Mouse (Mus musculus) forebrain, embryonic 16.5 days (tissue): Measurements from ENCODE around the gene Slc29a4. TPM values are rescaled to one million over a fixed set of nuclear protein-coding genes. Genes with fewer than 3 reads are reported as not detected.

ENCODE experiments used
- ATAC-seq: fragments of 200-750 bp; cut with Nextera tagmentation; 2 replicates; pipeline ENCODE4 v1.8.0; 2017; ENCODE audit warnings: mild to moderate bottlenecking, moderate library complexity
- H3K27ac ChIP-seq: fragments of 300-500 bp; sonication (generic); 2 replicates; pipeline ENCODE4 v1.5.1; 2014; ENCODE audit warnings: low read length, control low read depth
- H3K27me3 ChIP-seq: fragments of 300-500 bp; sonication (generic); replicated peaks from 2 replicates; pipeline ENCODE4 v1.6.1; 2014; ENCODE audit warnings: low read length; ENCODE audit not compliant: control insufficient read depth, insufficient read depth
- H3K36me3 ChIP-seq: fragments of 300-500 bp; sonication (generic); 2 replicates; pipeline ENCODE4 v1.6.1; 2014; ENCODE audit not compliant: control insufficient read depth, insufficient read depth
- H3K4me1 ChIP-seq: fragments of 300-500 bp; sonication (generic); replicated peaks from 2 replicates; pipeline ENCODE4 v1.6.1; 2014; ENCODE audit warnings: low read length; ENCODE audit not compliant: control insufficient read depth, insufficient read depth
- H3K4me2 ChIP-seq: fragments of 300-500 bp; sonication (generic); 2 replicates; pipeline ENCODE4 v1.6.1; 2014; ENCODE audit warnings: mild to moderate bottlenecking, low read length, control low read depth
- H3K4me3 ChIP-seq: fragments of 300-500 bp; sonication (generic); replicated peaks from 2 replicates; pipeline ENCODE4 v1.5.1; 2014; ENCODE audit warnings: mild to moderate bottlenecking, low read length, control low read depth
- H3K9ac ChIP-seq: fragments of 300-500 bp; sonication (generic); replicated peaks from 2 replicates; pipeline ENCODE4 v1.6.1; 2014; ENCODE audit warnings: low read depth, low read length, control low read depth
- H3K9me3 ChIP-seq: fragments of 300-500 bp; sonication (generic); 2 replicates; pipeline ENCODE4 v1.6.1; 2016; ENCODE audit warnings: low read length; ENCODE audit not compliant: control insufficient read depth
- WGBS: fragments of 180-500 bp; shearing (Covaris S2); extraction: QIAGEN DNeasy Blood & Tissue Kit; methylation state at CpG from one replicate; pipeline ENCODE4 v1.1.7; 2014; 5-methylcytosine and 5-hydroxymethylcytosine counted together
- polyA plus RNA-seq: library from polyadenylated mRNA; unstranded; fragments of >200 nt; fragmentation: Nextera tagmentation; extraction: Ambion mirVana; gene quantifications from 2 replicates; pipeline ENCODE4 v1.2.1, GENCODE M21; 2015

The Slc29a4 gene
- polyA plus RNA-seq, 1 experiment from 2014 or later, result 99.2 TPM

DNA sequence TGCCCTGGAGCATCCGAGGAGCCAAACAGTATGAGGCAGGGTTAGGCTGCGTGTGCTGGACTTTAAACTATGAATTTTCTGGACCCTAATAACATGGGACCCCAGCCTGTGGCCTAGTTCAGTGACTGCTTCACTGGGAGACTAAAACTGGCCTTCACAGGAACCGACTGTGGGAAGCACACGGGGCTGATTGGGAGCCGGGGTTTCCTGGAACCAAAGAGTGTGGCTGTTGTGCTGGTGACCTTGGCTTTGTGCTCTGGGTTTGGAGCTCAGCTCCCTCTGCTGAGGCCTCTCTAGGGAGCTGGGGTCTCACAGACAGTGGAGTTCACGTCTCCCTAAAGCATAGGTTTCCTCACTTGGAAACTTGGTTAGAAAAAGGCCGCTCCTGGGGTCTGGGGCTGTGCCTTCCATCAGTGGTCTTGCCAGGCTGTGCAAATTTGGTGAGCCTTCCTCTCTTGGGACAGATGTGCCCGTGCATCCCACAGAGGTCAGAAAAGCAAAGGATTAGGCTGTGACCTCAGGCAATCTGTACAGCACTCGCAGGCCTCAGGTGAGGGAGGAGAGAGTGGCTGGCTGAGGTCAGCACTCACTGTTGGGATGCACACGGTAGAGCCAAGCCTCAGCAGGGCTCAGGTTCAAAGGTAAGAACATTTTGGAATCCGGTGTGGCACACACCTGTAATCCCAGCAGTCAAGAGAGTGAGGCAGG, 23.6 kb upstream of the Slc29a4 start:
- Histone ChIP-seq H3K4me2 (no peak overlapping the region), H3K9ac (no peak overlapping the region), H3K36me3 (peaks cover 24% of the 10 kb centered on the region), H3K9me3 (no peaks in the 10 kb centered on the region), H3K4me3 (no peak overlapping the region), H3K27ac (no peak overlapping the region), H3K27me3 (no peaks in the 10 kb centered on the region), H3K4me1 (no peaks in the 10 kb centered on the region)
- 88% methylated on average over 11 of the region's 11 CpGs for WGBS
- ATAC-seq, result no peak

DNA sequence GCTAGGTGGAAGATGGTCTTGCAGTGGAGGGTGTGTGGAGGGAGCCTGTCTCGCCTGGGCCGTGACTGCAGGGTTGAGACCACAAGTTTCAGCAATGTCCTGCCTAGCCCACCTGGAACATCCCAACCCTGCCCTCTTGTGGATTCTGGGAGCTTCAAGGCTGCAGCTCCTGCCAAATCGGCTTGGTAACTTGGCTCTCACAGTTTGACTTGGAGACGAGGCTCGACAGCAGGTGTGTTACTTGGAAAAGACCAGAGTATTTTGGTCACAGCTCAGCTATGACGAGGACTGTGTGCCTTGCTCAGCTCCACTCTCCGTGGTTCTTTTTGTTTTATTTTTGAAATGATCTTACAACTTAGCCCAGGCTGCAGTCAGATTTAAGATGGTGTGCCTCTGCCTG, 22.6 kb upstream of the Slc29a4 start:
- WGBS, result 65% methylated on average over 7 of the region's 7 CpGs
- no peak overlapping the region for H3K4me2 ChIP-seq
- H3K27ac ChIP-seq, result no peak overlapping the region
- H3K4me3 ChIP-seq, result no peak overlapping the region
- ATAC-seq, result no peak
- no peaks in the 10 kb centered on the region for H3K4me1 ChIP-seq
- H3K9ac ChIP-seq, result no peak overlapping the region
- H3K9me3 ChIP-seq, result no peaks in the 10 kb centered on the region
- peaks cover 19% of the 10 kb centered on the region for H3K36me3 ChIP-seq
- no peaks in the 10 kb centered on the region for H3K27me3 ChIP-seq

DNA sequence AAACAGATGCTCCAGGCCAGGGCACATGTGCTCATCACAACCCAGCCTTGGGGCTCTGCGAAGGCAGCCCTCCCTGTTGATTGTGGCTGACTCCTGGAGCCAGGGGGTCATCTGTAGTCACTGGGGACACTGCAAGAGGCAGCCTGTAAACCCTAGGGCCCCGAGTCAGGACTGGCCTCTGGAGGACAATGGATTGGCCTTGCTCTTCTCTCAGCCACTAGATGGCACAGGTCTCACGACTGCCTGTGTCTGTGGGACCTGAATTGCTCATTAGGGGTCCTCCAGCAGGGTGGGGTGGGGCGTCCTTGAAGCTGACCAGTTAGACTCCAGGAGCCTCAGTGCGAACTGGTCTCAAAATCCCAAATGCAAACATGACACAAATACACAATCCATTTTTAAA, 19.2 kb upstream of the Slc29a4 start:
- no peaks in the 10 kb centered on the region for H3K36me3 ChIP-seq
- ATAC-seq, result peak; percentile 64; the same call in 1 of the 2 replicates
- no peak overlapping the region for H3K27ac ChIP-seq
- WGBS, result 17% methylated on average over 5 of the region's 5 CpGs
- H3K27me3 ChIP-seq, result no peaks in the 10 kb centered on the region
- H3K4me3 ChIP-seq, result no peak overlapping the region
- no peak overlapping the region for H3K4me2 ChIP-seq
- H3K9ac ChIP-seq, result no peak overlapping the region
- H3K9me3 ChIP-seq, result no peaks in the 10 kb centered on the region
- H3K4me1 ChIP-seq, result no peaks in the 10 kb centered on the region

DNA sequence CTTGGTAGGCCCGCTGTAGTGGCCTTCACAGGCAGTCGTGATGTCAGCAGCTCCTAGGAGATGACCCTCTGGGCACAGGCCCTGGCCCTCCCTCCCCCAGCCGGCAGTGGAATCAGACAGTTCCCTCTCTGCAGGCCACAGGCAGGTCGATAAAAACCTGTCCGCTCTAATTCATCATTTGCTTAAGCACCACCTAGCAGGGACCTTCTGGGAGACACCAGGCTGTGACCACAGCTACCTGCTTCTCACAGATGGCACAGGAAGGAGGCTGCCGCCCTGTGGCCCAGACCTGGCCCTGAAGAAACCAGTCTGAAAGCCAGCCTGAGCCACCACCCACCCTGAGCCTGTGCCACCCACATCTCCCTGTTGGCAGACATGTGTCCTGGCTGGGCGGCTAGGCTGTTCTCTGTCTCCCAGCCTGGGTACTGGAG, 14.2 kb upstream of the Slc29a4 start:
- H3K27ac ChIP-seq, result no peak overlapping the region
- H3K9ac ChIP-seq, result no peak overlapping the region
- no peak overlapping the region for H3K4me3 ChIP-seq
- H3K36me3 ChIP-seq, result no peaks in the 10 kb centered on the region
- WGBS, result 70% methylated on average over 7 of the region's 7 CpGs
- H3K4me2 ChIP-seq, result no peak overlapping the region
- no peaks in the 10 kb centered on the region for H3K4me1 ChIP-seq
- no peak for ATAC-seq
- H3K27me3 ChIP-seq, result no peaks in the 10 kb centered on the region
- H3K9me3 ChIP-seq, result 0 out of 2 replicates have a peak, but pooled peaks cover 2% of the 10 kb centered on the region

DNA sequence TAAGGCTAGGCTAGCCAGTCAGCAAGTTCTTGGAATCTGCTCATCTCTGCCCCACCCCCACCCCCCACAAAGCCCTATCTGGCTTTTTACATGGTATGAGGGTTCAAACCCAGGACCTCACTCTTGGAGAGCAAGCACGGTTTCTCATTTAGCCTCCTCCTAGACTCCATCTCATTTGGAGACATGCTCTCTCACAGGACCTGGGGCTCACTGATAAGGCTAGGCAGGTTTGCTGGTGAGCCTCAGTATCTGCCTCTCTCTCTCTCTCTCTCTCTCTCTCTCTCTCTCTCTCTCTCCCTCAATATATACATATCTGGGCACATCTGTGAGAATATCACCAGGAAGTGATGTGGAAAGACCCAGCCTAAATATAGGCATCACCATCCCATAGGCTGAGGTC, 13.2 kb upstream of the Slc29a4 start:
- ATAC-seq, result no peak

DNA sequence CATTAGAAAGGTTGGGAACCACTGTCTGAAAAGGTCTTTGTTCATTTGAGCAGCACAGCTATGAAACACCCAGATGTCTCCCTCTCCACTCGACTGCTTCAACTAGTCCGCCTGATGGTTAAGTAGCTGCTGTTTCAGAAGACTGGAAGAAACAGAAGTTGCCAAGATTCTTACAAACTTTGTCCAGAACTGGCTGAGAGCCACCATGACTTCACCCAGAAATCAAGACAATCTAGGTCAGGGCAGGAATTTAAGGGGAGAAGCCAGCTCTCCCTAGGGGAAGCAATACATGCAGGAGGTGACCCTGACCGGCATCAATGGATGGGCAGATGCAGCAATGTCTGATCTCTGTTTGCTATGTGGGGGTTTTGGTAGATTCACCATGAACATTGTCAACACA, 10.4 kb upstream of the Slc29a4 start:
- H3K4me2 ChIP-seq, result no peak overlapping the region
- H3K9me3 ChIP-seq, result 0 out of 2 replicates have a peak, but pooled peaks cover 3% of the 10 kb centered on the region
- H3K27ac ChIP-seq, result no peak overlapping the region
- no peak overlapping the region for H3K9ac ChIP-seq
- H3K36me3 ChIP-seq, result no peaks in the 10 kb centered on the region
- H3K4me3 ChIP-seq, result no peak overlapping the region
- no peaks in the 10 kb centered on the region for H3K4me1 ChIP-seq
- WGBS, result 75% methylated on average over 3 of the region's 3 CpGs
- H3K27me3 ChIP-seq, result no peaks in the 10 kb centered on the region
- ATAC-seq, result no peak

More for the DNA sequence above, 13.2 kb upstream of the Slc29a4 start:
- H3K4me2 ChIP-seq, result no peak overlapping the region
- no peak overlapping the region for H3K4me3 ChIP-seq
- no peaks in the 10 kb centered on the region for H3K27me3 ChIP-seq
- WGBS, result 95% methylated on average over 1 of the region's 1 CpGs
- H3K27ac ChIP-seq, result no peak overlapping the region
- 0 out of 2 replicates have a peak, but pooled peaks cover 3% of the 10 kb centered on the region for H3K9me3 ChIP-seq
- H3K4me1 ChIP-seq, result no peaks in the 10 kb centered on the region
- no peak overlapping the region for H3K9ac ChIP-seq
- H3K36me3 ChIP-seq, result no peaks in the 10 kb centered on the region

DNA sequence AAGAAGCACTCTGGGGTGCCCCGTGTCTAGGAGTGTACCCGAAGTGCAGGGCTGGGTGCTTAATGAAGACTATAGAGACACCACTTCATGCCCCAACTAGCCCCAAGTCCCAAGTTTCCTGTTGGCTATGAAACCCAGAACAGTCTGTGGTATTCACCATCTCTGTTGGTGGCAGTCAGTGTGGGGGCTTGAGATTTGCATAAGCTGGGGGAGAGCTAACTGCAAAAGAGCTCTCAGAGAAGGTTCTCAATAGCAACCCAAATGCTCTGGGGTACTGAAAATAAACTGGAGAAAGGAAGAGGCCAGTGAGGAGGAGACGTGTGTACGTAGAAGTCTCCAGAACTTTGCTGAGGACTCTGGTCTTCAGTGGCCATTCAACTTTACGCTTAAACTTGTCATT, 9.8 kb upstream of the Slc29a4 start:
- no peaks in the 10 kb centered on the region for H3K36me3 ChIP-seq
- H3K4me1 ChIP-seq, result no peaks in the 10 kb centered on the region
- 93% methylated on average over 5 of the region's 5 CpGs for WGBS
- 0 out of 2 replicates have a peak, but pooled peaks cover 3% of the 10 kb centered on the region for H3K9me3 ChIP-seq
- H3K9ac ChIP-seq, result no peak overlapping the region
- no peaks in the 10 kb centered on the region for H3K27me3 ChIP-seq
- no peak overlapping the region for H3K27ac ChIP-seq
- H3K4me2 ChIP-seq, result no peak overlapping the region
- H3K4me3 ChIP-seq, result no peak overlapping the region
- ATAC-seq, result no peak

DNA sequence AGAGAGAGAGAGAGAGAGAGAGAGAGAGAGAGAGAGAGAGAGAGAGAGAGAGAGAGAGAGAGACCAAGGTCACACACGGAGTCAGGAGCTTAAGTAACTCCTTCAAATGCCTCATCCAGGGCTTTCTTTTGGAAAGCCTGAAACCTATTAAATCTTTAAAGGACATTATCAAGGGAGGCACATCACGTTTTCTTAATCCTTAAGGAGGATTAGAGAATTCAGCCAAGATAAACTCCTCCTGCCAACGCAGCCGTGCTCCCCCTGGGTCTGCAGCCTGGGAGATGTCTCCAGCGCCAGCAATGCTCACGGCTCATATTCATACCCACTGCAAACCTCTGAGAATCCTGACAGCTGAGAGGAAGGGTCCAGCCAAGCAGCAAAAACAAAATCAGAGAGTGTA, 3.4 kb upstream of the Slc29a4 start:
- H3K4me3 ChIP-seq, result no peak overlapping the region
- ATAC-seq, result no peak
- no peak overlapping the region for H3K4me2 ChIP-seq
- WGBS, result 19% methylated on average over 6 of the region's 6 CpGs
- H3K9me3 ChIP-seq, result no peaks in the 10 kb centered on the region
- no peaks in the 10 kb centered on the region for H3K36me3 ChIP-seq
- no peak overlapping the region for H3K27ac ChIP-seq
- H3K9ac ChIP-seq, result no peak overlapping the region
- peaks cover 24% of the 10 kb centered on the region for H3K4me1 ChIP-seq
- H3K27me3 ChIP-seq, result no peaks in the 10 kb centered on the region

DNA sequence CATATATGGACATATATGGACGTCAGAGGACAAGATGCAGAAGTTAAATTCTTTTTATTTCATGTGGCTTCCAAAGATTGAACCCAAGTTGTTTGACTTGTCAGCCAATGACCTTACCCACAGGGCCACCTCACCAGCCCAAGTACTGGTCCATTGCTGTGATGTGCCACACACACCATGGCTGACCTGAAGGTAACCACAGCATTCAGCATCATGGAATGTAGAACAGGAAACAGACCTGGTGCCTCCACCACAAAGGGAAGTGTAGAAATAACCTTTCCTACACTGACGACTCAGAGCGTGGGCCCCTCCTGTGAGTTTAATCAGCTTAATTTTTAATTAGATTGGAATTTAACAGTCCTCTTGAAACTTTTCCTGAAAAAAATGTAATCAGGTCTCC, 2.0 kb upstream of the Slc29a4 start:
- ATAC-seq, result no peak
- Histone ChIP-seq H3K4me1 (peaks cover 27% of the 10 kb centered on the region), H3K4me3 (no peak overlapping the region), H3K4me2 (no peak overlapping the region), H3K27me3 (no peaks in the 10 kb centered on the region), H3K9me3 (no peaks in the 10 kb centered on the region), H3K9ac (no peak overlapping the region), H3K27ac (no peak overlapping the region), H3K36me3 (no peaks in the 10 kb centered on the region)
- WGBS, result 82% methylated on average over 3 of the region's 3 CpGs
